Mouse (Mus musculus): ENCODE results near the gene Baiap2. TPM values are rescaled to one million over a fixed set of nuclear protein-coding genes. Genes with fewer than 3 reads are reported as not detected.

Gene Baiap2
- polyA plus RNA-seq, 1 experiment from 2014 or later = 10.1 TPM

DNA sequence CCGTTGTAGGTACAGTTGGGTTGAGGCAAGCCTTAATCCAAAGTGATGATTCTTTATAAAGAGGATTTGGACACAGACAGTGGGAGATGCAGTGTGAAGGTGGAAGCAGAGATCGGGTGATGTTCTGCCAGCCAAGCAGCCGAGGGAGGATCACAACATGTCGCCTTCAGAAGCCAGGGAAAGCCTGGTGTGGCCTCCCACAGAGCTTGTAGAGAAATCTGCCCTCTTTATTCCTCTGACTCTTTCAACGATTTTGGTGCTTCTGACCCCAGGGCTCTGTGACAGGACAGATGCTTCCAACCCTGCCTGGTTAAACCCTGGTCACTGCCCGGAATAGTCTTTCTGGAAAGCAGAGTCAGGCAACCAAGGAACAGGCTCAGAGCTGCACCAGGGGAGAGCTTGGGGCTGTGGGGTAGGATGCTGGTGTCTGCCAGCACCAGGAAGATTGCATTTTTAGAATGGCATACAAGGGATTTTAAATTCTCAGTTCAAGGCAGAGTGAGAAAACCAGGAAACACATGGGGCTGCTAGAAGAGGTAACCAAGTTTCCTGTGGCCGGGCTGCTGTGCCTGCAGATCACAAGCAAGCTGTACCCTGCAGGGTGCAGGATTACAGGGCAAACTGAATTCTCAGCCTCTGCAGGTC lies 35.4 kb upstream of the Baiap2 start:
- H3K36me3 ChIP-seq (ENCODE audit: control insufficient read depth, insufficient read depth) = no peaks in the 10 kb centered on the region
- no peak overlapping the region for H3K9ac ChIP-seq (ENCODE audit: low read depth, low read length)
- no peak for ATAC-seq (ENCODE audit: low read depth)
- no peak overlapping the region for H3K4me3 ChIP-seq (ENCODE audit: low read depth, low read length)
- no peaks in the 10 kb centered on the region for H3K9me3 ChIP-seq (replicated peaks; ENCODE audit: control insufficient read depth, low read length)
- H3K4me1 ChIP-seq (ENCODE audit: control insufficient read depth, low read depth, low read length) = no peaks in the 10 kb centered on the region
- H3K27ac ChIP-seq (ENCODE audit: low read length) = no peak overlapping the region
- no peaks in the 10 kb centered on the region for H3K27me3 ChIP-seq (ENCODE audit: control insufficient read depth, insufficient read depth, low read depth, low read length)
- no peak overlapping the region for H3K4me2 ChIP-seq (ENCODE audit: low read depth, low read length)
- 39% methylated on average over 7 of the region's 7 CpGs for WGBS (ENCODE audit: insufficient replicate concordance)

GRCm38 (mm10) chr11:119907711-119908110 lies 34.9 kb upstream of the Baiap2 start:
- no peaks in the 10 kb centered on the region for H3K36me3 ChIP-seq (ENCODE audit: control insufficient read depth, insufficient read depth)
- no peak overlapping the region for H3K4me3 ChIP-seq (ENCODE audit: low read depth, low read length)
- no peak overlapping the region for H3K9ac ChIP-seq (ENCODE audit: low read depth, low read length)
- H3K9me3 ChIP-seq (replicated peaks; ENCODE audit: control insufficient read depth, low read length) = no peaks in the 10 kb centered on the region
- WGBS (ENCODE audit: insufficient replicate concordance) = 35% methylated on average over 7 of the region's 7 CpGs
- no peak for ATAC-seq (ENCODE audit: low read depth)
- no peak overlapping the region for H3K27ac ChIP-seq (ENCODE audit: low read length)
- no peak overlapping the region for H3K4me2 ChIP-seq (ENCODE audit: low read depth, low read length)
- H3K27me3 ChIP-seq (ENCODE audit: control insufficient read depth, insufficient read depth, low read depth, low read length) = no peaks in the 10 kb centered on the region
- H3K4me1 ChIP-seq (ENCODE audit: control insufficient read depth, low read depth, low read length) = no peaks in the 10 kb centered on the region

DNA sequence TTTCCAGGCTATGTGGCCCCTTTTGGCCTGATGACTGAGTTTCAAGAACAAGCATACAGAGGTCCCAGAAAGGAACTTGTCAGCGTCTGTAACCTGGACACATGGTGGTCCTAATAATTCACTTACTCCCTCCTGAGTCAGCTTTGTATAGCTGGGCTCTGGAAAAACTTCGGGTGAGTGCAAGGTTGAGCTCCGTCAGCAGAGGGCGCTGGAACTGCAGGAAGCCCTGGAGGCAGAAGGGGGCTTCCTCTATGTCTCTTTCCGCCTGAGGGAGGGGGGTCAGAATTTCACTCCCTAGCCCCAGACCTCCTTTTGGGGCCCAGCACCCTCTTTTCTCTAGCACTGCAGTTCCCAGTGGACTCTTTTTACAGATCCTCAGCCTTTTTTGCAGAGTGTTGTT lies 33.1 kb upstream of the Baiap2 start:
- WGBS (ENCODE audit: insufficient replicate concordance) = 2% methylated on average over 5 of the region's 5 CpGs
- Histone ChIP-seq H3K4me2 (ENCODE audit: low read depth, low read length) (no peak overlapping the region), H3K4me3 (ENCODE audit: low read depth, low read length) (no peak overlapping the region), H3K27me3 (ENCODE audit: control insufficient read depth, insufficient read depth, low read depth, low read length) (no peaks in the 10 kb centered on the region), H3K9me3 (replicated peaks; ENCODE audit: control insufficient read depth, low read length) (no peaks in the 10 kb centered on the region), H3K9ac (ENCODE audit: low read depth, low read length) (no peak overlapping the region), H3K4me1 (ENCODE audit: control insufficient read depth, low read depth, low read length) (peaks cover 10% of the 10 kb centered on the region), H3K36me3 (ENCODE audit: control insufficient read depth, insufficient read depth) (no peaks in the 10 kb centered on the region), H3K27ac (ENCODE audit: low read length) (no peak overlapping the region)
- no peak for ATAC-seq (ENCODE audit: low read depth)

DNA sequence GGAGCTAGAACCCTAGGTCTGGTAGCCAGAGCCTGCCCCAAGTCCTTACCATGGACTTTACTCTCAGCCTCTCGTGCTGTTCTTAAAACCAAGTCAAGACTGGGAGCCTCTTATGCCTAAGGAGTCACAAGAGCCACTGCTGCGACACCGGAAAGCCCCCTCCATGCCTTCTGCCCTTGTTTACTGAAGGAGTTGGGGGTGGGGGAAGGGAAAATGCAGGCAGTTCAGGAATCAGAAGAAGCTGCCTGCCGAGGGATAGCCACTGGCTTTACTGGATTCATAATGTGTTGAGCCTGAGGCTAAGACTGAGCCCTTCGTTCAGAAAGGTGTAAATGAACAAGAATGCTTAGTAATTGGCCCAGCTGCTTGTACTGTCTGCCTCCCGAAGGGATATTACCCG lies 29.7 kb upstream of the Baiap2 start:
- peak overlapping the region; percentile 91 for H3K9ac ChIP-seq (ENCODE audit: low read depth, low read length)
- peak overlapping the region; percentile 73 for H3K4me2 ChIP-seq (ENCODE audit: low read depth, low read length)
- H3K4me3 ChIP-seq (ENCODE audit: low read depth, low read length) = peak overlapping the region; percentile 78
- no peaks in the 10 kb centered on the region for H3K9me3 ChIP-seq (replicated peaks; ENCODE audit: control insufficient read depth, low read length)
- WGBS (ENCODE audit: insufficient replicate concordance) = 33% methylated on average over 7 of the region's 7 CpGs
- peaks cover 8% of the 10 kb centered on the region for H3K36me3 ChIP-seq (ENCODE audit: control insufficient read depth, insufficient read depth)
- H3K4me1 ChIP-seq (ENCODE audit: control insufficient read depth, low read depth, low read length) = peaks cover 20% of the 10 kb centered on the region
- 0 out of 2 replicates have a peak overlapping the region, but pooled peaks have one; percentile 33 for H3K27ac ChIP-seq (ENCODE audit: low read length)
- no peaks in the 10 kb centered on the region for H3K27me3 ChIP-seq (ENCODE audit: control insufficient read depth, insufficient read depth, low read depth, low read length)
- ATAC-seq (ENCODE audit: low read depth) = no peak

GRCm38 (mm10) chr11:119913291-119913934 lies 29.1 kb upstream of the Baiap2 start, which contains the start of gene Chmp6:
Gene Chmp6 (plus strand): TSS chr11:119913441.
- Histone ChIP-seq H3K36me3 (ENCODE audit: control insufficient read depth, insufficient read depth) (peaks cover 14% of the 10 kb centered on the region), H3K27ac (ENCODE audit: low read length) (peak within 1 kb of the TSS; percentile 63), H3K27me3 (ENCODE audit: control insufficient read depth, insufficient read depth, low read depth, low read length) (no peaks in the 10 kb centered on the region), H3K4me3 (ENCODE audit: low read depth, low read length) (peak within 1 kb of the TSS; percentile 78), H3K4me2 (ENCODE audit: low read depth, low read length) (peak within 1 kb of the TSS; percentile 73), H3K4me1 (ENCODE audit: control insufficient read depth, low read depth, low read length) (peaks cover 20% of the 10 kb centered on the region), H3K9me3 (replicated peaks; ENCODE audit: control insufficient read depth, low read length) (no peaks in the 10 kb centered on the region), H3K9ac (ENCODE audit: low read depth, low read length) (peak within 1 kb of the TSS; percentile 91)
- 1% methylated on average over 48 of the region's 48 CpGs for WGBS (ENCODE audit: insufficient replicate concordance)
- ATAC-seq (ENCODE audit: low read depth) = peak; percentile 76

- Histone ChIP-seq H3K4me3 (ENCODE audit: low read depth, low read length) (peak overlapping the region; percentile 78), H3K9me3 (replicated peaks; ENCODE audit: control insufficient read depth, low read length) (no peaks in the 10 kb centered on the region), H3K9ac (ENCODE audit: low read depth, low read length) (peak overlapping the region; percentile 91), H3K27ac (ENCODE audit: low read length) (peak overlapping the region; percentile 63), H3K4me1 (ENCODE audit: control insufficient read depth, low read depth, low read length) (peaks cover 20% of the 10 kb centered on the region), H3K4me2 (ENCODE audit: low read depth, low read length) (peak overlapping the region; percentile 73), H3K36me3 (ENCODE audit: control insufficient read depth, insufficient read depth) (peaks cover 19% of the 10 kb centered on the region), H3K27me3 (ENCODE audit: control insufficient read depth, insufficient read depth, low read depth, low read length) (no peaks in the 10 kb centered on the region)
- ATAC-seq (ENCODE audit: low read depth) = peak; percentile 25; the same call in 1 of the 2 replicates
- WGBS (ENCODE audit: insufficient replicate concordance) = 0% methylated on average over 26 of the region's 26 CpGs
Observed at GRCm38 (mm10) chr11:119913935-119914314, 28.6 kb upstream of the Baiap2 start.

DNA sequence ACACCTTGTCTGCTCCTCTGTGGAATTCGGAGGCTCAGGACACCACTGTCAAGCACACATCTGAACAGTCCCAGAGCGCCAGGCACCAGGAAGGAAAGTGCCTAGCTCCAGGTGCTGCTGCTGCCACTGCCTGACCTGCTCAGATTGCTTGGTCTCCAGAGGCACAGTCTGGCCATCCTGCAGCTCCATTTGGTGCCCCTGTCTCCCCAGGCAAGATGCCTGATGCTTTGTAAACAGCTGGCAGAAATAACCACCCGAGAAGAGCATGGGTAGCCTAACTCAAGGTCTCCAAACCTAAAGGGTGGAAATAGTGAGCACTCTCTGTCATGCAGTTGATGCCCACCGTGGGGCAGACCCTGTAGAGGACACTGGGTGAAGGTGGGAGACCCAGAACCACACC lies 28.2 kb upstream of the Baiap2 start:
- H3K4me3 ChIP-seq (ENCODE audit: low read depth, low read length) = peak overlapping the region; percentile 78

DNA sequence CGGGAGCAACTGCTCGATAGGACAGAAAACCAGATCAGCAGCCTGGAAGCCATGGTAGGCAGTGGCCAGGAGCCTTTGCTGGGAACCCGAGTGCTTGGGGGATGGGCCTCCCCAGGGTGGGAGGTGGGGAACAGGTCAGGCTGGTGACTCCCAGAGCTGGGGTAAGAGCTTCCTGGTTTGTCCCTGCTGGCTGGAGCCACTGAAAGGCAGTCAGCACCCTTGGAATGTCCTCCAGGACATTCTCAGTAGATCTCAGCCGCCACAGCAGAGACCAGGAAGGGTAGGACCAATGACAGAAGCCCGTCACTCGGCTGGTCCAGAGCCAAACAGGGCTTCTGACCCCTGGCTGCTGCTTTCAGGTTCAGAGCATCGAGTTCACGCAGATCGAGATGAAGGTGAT lies 26.9 kb upstream of the Baiap2 start:
- WGBS (ENCODE audit: insufficient replicate concordance) = 78% methylated on average over 9 of the region's 9 CpGs
- no peak overlapping the region for H3K9ac ChIP-seq (ENCODE audit: low read depth, low read length)
- no peak overlapping the region for H3K27ac ChIP-seq (ENCODE audit: low read length)
- no peaks in the 10 kb centered on the region for H3K27me3 ChIP-seq (ENCODE audit: control insufficient read depth, insufficient read depth, low read depth, low read length)
- no peaks in the 10 kb centered on the region for H3K9me3 ChIP-seq (replicated peaks; ENCODE audit: control insufficient read depth, low read length)
- H3K4me2 ChIP-seq (ENCODE audit: low read depth, low read length) = no peak overlapping the region
- no peak overlapping the region for H3K4me3 ChIP-seq (ENCODE audit: low read depth, low read length)
- H3K36me3 ChIP-seq (ENCODE audit: control insufficient read depth, insufficient read depth) = peaks cover 19% of the 10 kb centered on the region
- no peak for ATAC-seq (ENCODE audit: low read depth)
- peaks cover 20% of the 10 kb centered on the region for H3K4me1 ChIP-seq (ENCODE audit: control insufficient read depth, low read depth, low read length)

More for the DNA sequence above, 28.2 kb upstream of the Baiap2 start:
- Histone ChIP-seq H3K36me3 (ENCODE audit: control insufficient read depth, insufficient read depth) (peaks cover 19% of the 10 kb centered on the region), H3K9ac (ENCODE audit: low read depth, low read length) (peak overlapping the region; percentile 91), H3K4me1 (ENCODE audit: control insufficient read depth, low read depth, low read length) (peaks cover 20% of the 10 kb centered on the region), H3K9me3 (replicated peaks; ENCODE audit: control insufficient read depth, low read length) (no peaks in the 10 kb centered on the region), H3K4me2 (ENCODE audit: low read depth, low read length) (peak overlapping the region; percentile 73), H3K27me3 (ENCODE audit: control insufficient read depth, insufficient read depth, low read depth, low read length) (no peaks in the 10 kb centered on the region), H3K27ac (ENCODE audit: low read length) (no peak overlapping the region; the same call in 1 of the 2 replicates)
- ATAC-seq (ENCODE audit: low read depth) = no peak
- WGBS (ENCODE audit: insufficient replicate concordance) = 18% methylated on average over 4 of the region's 4 CpGs

Data from liver, embryonic 16.5 days (tissue).